Mouse (Mus musculus): ENCODE results near the gene Farsa. TPM values are rescaled to one million over a fixed set of nuclear protein-coding genes. Genes with fewer than 3 reads are reported as not detected.
A peak's percentile ranks its signal among the peaks of the same experiment; 100 is the strongest.

The Farsa gene
- polyA plus RNA-seq, 1 experiment, result 149 TPM

DNA sequence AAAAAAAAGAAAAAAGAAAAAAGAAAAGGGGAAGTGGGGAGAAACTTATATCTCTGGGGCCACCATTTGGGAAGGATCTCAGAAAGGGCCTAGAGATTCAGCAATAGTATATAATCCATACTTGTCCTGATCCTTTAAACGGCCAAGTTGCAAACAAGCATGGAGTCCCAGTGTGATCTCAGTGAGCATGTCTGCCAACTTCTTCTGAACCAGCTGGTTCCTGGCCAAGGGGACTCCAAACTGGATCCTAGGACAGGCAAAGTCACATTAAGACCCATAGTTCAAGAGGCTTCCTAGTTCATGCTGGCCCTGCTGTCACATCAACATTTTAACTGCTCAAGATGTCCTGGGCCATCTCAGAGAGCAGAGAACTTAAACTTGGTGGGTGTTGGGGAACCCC is 32.4 kb downstream of the Farsa start:
- TF ChIP-seq GATA1 (IDR thresholded peaks at IDR 0.05; ENCODE audit: low read length), result no peak

DNA sequence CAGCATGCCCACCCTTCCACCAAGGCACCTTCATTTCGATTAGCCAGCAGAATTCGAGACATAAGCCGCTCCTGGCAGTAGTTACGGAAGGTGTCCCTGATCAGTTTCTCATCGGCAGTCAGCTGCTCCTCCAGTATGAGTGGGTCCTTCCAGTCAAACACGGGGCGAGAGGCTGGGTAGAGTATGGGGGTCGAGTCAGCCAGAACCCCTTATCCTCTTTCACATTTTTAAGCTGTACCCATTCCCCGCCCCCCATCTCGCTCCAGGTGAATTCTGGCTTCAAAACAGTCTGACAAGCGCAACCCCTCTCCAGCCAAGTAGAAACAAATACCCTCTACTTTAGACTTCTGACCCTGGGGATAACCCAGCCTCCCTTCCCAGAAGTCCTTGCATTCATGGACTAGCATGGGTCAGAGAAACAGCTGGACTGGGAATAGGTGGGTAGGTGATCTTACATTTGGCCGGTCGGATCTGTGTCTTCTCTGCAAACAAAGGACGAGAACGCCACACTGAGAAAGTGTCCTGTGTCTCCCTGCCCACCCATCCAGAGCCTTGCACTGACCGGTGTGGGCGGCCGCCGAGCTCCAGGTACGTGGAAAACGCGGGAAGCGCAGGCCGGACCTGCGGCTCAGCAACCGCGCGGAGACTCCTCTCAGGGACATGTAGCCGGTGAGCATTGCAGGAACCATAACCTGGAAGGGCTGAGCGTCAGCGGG is 36.4 kb downstream of the Farsa start:
- TF ChIP-seq GATA1 (IDR thresholded peaks at IDR 0.05; ENCODE audit: low read length), result no peak

DNA sequence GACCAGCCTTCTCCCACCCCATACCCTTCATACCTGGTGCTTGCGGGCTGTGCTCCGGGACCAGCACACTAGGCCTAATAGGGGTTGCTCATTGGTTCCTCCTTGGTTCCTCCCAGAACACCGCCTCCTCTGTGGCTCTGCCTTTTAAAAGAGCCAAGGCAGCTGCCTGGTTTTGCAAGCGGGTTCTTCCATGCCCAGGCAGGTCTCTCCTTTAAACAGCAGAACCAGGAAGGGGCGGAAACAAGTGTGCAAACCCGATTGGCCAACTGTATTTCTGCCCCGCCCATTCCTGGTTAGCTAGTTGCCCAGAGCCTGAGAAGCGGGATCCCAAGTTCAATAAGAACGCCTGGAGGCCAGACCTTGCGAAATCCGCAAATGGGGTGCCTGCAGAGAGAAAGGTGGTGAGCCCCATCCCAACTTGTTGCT is 36.9 kb downstream of the Farsa start, which contains the start of gene Gcdh:
Gene Gcdh (minus strand): TSS at position 213 of the 426 bp plus-strand sequence.
- TF ChIP-seq GATA1 (IDR thresholded peaks at IDR 0.05; ENCODE audit: low read length), result no peak

DNA sequence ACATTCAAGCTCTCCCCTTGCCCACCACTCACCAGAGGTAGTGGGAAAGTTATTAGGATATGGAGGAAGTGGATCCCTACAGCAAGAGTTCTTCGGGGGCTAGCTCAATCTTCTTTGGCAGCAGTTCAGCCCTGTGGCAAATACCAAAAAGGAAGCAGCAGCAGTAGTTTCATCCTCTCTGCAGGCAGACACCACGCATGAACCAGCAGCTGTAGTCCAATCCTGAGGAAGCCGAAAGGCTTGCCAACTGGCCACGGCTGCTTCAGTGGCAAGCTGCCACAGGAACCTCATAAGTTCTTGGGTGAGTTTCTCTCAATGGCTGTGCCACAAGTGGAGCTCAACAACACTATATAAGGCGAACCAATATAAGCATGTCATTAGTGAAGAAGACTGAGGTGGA is 39.2 kb downstream of the Farsa start:
- TF ChIP-seq GATA1 (IDR thresholded peaks at IDR 0.05; ENCODE audit: low read length), result no peak

DNA sequence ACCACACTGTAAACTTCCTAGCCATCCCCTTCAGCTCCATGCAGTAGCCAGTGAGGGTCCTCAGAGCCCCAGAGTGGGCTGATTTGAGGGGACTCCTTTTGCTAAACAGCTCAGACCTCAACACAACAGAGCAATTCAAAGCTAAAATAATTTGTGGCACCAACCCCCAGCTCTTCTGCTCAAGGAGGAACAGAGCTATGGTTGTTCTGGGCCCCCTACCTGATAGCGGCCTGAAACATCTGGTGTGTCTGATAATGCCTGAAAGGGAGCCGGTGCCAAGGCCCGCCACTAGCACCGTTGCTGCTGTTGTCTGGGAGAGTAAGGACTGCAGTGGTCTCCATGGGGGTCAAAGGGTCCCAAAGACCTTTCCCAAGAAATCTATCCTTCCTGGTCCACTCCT is 44.3 kb downstream of the Farsa start:
- TF ChIP-seq GATA1 (IDR thresholded peaks at IDR 0.05; ENCODE audit: low read length), result peak; percentile 15

DNA sequence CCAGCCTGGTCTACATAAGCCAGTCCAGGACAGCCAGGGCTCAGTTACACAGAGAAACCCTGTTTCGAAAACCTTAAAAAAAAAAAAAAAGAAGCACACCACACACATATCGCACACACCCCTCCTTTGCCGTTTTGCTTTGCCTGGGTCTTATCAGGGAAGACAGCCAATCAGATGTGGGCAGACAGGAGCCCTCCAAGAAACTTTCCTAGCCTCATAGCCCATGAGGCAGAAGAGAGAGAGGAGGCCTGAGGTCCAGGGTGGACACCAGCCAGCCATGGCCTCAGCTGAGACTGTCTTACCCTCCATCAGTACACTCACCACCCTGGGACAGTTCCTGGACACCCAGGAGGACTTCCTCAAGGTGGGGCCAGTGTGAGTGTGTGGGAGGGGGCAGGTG is 45.0 kb downstream of the Farsa start, which contains the start of gene Klf1:
Gene Klf1 (plus strand): TSS at position 177 of the 400 bp plus-strand sequence.
- peak; percentile 56 for TF ChIP-seq GATA1 (IDR thresholded peaks at IDR 0.05; ENCODE audit: low read length)

DNA sequence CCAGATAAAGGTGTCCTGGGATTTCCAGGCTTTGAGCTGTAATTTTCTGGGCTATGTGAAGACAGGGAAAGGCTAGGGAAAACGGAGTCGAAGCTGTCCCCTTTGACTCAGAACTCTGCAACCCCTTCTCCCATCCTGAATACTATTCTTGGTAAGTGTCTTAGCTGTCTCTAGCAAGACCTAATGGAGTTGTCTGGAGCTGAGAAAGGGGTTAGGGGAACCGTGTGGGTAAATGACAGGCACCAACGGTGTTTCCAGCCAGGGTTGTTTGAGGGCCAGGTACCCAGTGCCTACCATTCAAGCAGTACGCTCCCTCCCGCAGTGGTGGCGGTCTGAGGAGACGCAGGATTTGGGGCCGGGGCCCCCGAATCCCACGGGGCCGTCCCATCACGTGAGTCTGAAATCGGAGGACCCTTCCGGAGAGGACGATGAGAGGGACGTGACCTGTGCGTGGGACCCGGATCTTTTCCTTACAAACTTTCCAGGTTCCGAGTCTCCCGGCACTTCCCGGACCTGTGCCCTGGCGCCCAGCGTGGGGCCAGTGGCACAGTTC is 45.7 kb downstream of the Farsa start:
- no peak for TF ChIP-seq GATA1 (IDR thresholded peaks at IDR 0.05; ENCODE audit: low read length)

DNA sequence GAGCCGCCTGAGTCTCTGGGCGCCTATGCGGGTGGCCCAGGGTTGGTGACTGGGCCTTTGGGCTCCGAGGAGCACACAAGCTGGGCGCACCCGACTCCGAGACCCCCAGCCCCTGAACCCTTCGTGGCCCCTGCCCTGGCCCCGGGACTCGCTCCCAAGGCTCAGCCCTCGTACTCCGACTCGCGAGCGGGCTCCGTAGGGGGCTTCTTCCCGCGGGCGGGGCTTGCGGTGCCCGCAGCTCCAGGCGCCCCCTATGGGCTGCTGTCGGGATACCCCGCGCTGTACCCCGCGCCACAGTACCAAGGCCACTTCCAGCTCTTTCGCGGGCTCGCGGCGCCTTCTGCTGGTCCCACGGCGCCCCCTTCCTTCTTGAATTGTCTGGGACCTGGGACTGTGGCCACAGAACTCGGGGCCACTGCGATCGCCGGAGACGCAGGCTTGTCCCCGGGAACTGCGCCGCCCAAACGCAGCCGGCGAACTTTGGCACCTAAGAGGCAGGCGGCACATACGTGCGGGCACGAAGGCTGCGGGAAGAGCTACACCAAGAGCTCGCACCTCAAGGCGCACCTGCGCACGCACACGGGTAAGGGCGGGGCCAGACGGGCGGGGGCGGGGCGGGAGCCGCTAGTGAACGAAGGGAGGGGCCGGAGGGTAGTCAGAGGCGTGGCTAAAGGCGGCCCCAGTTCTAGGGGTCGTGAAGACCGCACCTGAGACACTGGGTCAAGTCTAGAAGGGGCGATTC is 46.3 kb downstream of the Farsa start:
- TF ChIP-seq GATA1 (IDR thresholded peaks at IDR 0.05; ENCODE audit: low read length), result no peak

DNA sequence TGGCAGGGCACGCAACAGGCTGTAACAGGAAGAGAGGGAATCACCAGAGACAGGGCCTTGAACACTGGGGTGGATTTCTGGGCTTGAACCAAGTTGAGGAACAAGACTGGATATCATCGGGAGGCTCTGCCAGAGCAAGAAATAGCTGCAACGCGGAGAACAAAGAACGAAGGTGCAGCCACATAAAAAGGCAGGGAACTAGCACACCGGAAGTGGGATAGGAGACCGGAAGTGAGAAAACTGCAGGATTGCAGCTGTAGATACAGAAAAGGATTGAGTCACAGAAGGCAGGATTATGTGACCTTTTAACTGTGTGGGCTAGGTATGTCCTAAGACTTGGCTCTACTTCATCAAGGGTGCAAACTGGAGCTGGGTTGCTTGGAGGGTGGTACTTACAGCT is 47.6 kb downstream of the Farsa start:
- TF ChIP-seq GATA1 (IDR thresholded peaks at IDR 0.05; ENCODE audit: low read length), result no peak

DNA sequence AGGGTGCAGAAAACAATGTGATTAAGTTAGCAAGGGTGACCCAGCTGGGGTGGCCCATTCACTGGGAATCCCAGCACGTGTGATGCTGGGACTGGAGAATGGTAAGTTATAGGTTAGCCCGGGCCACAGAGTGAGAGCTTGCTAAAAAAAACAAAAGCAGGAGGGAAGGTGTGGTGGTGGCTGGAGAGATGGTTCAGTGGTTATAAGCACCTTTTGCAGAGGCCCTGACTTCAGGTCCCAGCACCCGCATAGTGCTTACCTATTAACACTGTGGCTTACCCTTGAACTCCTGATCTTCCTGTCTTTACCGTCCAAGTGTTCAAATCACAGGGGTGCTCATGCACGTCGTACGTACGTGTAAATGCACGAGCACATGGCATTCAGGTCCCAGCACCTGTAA is 50.2 kb downstream of the Farsa start:
- no peak for TF ChIP-seq GATA1 (IDR thresholded peaks at IDR 0.05; ENCODE audit: low read length)

DNA sequence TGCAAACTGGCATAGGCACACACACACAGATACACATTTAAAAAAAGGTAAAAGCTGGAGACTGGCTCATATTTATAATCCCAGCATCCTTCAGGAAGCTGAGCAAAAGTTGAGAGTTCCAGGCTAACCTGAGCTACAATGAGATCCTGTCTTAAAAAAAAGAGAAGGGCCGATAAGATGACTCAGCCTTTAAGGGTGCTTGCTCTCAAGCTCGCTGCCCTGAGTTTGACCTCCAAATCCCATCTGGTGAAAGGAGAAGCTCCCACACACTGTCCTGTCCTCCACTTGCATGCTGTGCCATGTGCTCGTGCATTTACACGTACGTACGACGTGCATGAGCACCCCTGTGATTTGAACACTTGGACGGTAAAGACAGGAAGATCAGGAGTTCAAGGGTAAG is 50.7 kb downstream of the Farsa start:
- TF ChIP-seq GATA1 (IDR thresholded peaks at IDR 0.05; ENCODE audit: low read length), result no peak

DNA sequence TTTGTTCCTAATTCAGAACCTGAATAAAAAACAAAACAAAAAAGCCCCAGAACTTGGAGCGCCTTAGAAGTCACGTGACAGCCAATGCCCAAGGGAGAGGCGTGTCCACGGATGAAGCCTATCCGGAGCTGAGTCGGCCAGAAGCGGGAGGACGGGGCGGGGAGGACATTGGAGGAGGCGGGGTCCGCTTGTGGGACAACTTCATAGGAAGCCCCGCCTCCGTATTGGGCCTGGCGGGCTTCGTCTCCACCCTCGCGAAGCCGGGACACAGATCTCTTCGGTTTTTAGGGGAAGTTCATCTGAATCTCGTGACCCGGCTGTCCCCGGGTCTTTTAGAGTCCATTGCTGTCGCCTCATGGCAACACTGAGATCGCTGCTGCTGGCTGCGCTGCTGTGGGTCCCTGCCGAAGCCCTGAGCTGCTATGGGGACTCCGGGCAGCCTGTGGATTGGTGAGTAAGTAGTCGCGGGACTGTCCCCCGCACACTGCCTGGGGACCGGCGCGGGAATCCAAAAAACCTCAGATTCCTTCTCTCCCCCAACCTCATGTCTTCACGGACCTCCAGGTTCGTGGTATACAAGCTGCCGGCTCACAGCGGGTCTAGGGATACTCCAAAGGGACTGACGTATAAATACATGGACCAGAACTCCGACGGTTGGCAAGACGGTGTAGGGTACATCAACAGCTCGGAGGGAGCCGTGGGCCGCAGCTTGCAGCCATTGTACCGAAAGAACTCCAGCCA is 51.8 kb downstream of the Farsa start, which contains the start of gene Dnase2a:
Gene Dnase2a (plus strand): TSS at position 140 of the 741 bp plus-strand sequence.
- TF ChIP-seq GATA1 (IDR thresholded peaks at IDR 0.05; ENCODE audit: low read length), result no peak

DNA sequence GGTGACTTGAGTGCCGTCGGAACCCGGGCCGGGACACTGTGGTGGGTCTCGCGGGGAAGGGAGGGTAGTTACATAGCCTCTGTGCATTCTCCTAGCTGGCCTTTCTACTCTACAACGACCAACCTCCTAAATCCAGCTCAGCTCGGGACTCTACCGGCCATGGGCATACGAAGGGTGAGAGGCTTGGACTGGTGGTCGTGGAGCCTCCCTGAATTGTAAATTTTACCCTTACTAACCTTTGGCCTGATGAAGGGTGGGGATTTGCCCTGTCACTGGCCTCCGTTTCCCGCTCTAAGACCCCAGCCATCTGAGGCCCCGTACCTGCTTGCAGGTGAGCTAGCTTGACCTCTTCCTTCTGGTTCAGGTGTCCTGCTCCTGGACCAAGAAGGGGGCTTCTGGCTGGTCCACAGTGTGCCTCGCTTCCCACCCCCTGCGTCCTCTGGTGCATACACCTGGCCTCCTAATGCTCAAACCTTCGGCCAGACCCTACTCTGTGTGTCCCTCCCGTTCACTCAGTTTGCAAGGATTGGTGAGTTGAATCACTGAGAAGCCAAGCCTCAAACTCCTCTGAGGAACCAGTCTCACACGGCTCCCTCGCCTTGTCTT is 52.5 kb downstream of the Farsa start:
- no peak for TF ChIP-seq GATA1 (IDR thresholded peaks at IDR 0.05; ENCODE audit: low read length)

DNA sequence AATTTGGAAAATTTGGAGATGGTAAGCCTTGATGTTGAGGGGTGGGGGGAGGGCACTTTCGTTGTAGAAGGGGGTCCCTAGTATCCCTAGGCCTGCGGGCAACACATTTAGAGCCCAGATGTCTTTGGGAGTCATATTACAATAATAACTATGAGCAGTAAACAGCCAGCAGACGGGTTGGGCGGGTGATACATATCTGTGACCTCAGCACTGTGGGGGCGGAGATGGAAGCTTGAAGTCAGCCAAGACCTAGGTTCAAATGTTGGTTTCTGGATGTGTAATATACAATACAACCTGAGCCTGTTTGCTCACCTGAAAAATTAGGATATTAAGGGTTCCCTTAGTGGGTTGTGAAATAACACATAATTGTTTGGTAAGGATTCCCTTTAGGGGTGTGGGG is 53.2 kb downstream of the Farsa start:
- no peak for TF ChIP-seq GATA1 (IDR thresholded peaks at IDR 0.05; ENCODE audit: low read length)

DNA sequence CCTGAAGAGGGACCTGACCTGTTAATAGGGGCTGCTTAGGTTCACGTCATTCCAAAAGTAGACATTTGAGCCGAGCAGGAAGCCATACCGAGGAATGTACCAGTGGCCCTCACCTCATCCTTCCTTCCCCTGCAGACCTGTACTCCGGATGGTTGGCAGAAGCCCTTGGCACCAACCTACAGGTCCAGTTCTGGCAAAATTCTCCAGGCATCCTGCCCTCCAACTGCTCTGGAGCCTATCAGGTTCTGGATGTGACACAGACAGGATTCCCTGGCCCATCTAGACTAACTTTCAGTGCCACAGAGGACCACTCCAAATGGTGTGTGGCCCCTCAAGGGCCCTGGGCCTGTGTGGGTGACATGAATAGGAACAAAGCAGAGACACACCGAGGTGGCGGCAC is 53.8 kb downstream of the Farsa start:
- no peak for TF ChIP-seq GATA1 (IDR thresholded peaks at IDR 0.05; ENCODE audit: low read length)

All from G1E-ER4 (cell line).